ENCODE assay signal across 8 mouse cellular contexts in genomic region chr8:84202466-84202865, GRCm38 (mm10). TPM values are rescaled to one million over a fixed set of nuclear protein-coding genes. Genes with fewer than 3 reads are reported as not detected.
A peak's percentile ranks its signal among the peaks of the same experiment; 100 is the strongest.
DNase-seq lines count a peak whose midpoint lies in the region; ATAC-seq and TF ChIP-seq lines count a peak whose summit lies in the region.

No protein-coding gene starts in this region.

- peaks cover 28% of the 10 kb centered on the region for H3K27me3 ChIP-seq in forebrain, embryonic 10.5 days (ENCODE audit: poor library complexity, severe bottlenecking)
- H3K27me3 ChIP-seq in forebrain, postnatal 0 days (ENCODE audit: insufficient read depth, low read length), result no peaks in the 10 kb centered on the region
- no peaks in the 10 kb centered on the region for H3K27me3 ChIP-seq in lung, embryonic 14.5 days (ENCODE audit: insufficient read depth, low read length)
- H3K27me3 ChIP-seq in stomach, embryonic 16.5 days (ENCODE audit: control insufficient read depth, insufficient read depth, low read length), result no peaks in the 10 kb centered on the region

- no peak for ATAC-seq in forebrain, postnatal 0 days
- ATAC-seq in lung, embryonic 14.5 days (ENCODE audit: insufficient read depth), result no peak
- ATAC-seq in stomach, embryonic 16.5 days (ENCODE audit: insufficient read depth, low FRiP score), result no peak

- no peak overlapping the region for H3K9ac ChIP-seq in forebrain, postnatal 0 days
- H3K9ac ChIP-seq in lung, embryonic 14.5 days, result peak overlapping the region; percentile 86
- peak overlapping the region; percentile 85 for H3K9ac ChIP-seq in stomach, embryonic 16.5 days (ENCODE audit: low read length)

- no peak overlapping the region for H3K4me2 ChIP-seq in forebrain, postnatal 0 days (ENCODE audit: low read depth)
- peak overlapping the region; percentile 94 for H3K4me2 ChIP-seq in lung, embryonic 14.5 days
- H3K4me2 ChIP-seq in stomach, embryonic 16.5 days (ENCODE audit: low read depth, low read length), result peak overlapping the region; percentile 94

- peak overlapping the region; percentile 69; the same call in 1 of the 2 replicates for H3K4me3 ChIP-seq in forebrain, embryonic 10.5 days
- no peak overlapping the region for H3K4me3 ChIP-seq in forebrain, postnatal 0 days (ENCODE audit: low read depth, low read length)
- peak overlapping the region; percentile 77 for H3K4me3 ChIP-seq in lung, embryonic 14.5 days (ENCODE audit: low read depth, low read length)
- H3K4me3 ChIP-seq in stomach, embryonic 16.5 days (replicated peaks; ENCODE audit: low read length), result peak overlapping the region; percentile 90

- no peak for TF ChIP-seq CTCF in forebrain, postnatal 0 days (IDR thresholded peaks at IDR 0.05; ENCODE audit: low read depth)
- TF ChIP-seq CTCF in lung, embryonic 14.5 days (IDR thresholded peaks at IDR 0.05; ENCODE audit: low read depth), result no peak

- intact Hi-C loops in gastrocnemius, postnatal 36 days (cut with DNase I), result no loop called here

- no peak for DNase-seq in forebrain, embryonic 10.5 days (ENCODE audit: extremely low spot score, low spot score)
- no peak for DNase-seq in forebrain, postnatal 0 days
- peak; percentile 92 for DNase-seq in adrenal gland, adult 2 months
- peak; percentile 36 to 50 for DNase-seq in gastrocnemius, postnatal 36 days
- DNase-seq in kidney, adult 18-20 months, result peak; percentile 52
- DNase-seq in lung, embryonic 14.5 days, result no peak
- no peak for DNase-seq in frontal cortex, adult 2 months (ENCODE audit: extremely low spot score in 1 of 2, low spot score in 1 of 2)

- peaks cover 69% of the 10 kb centered on the region for H3K4me1 ChIP-seq in forebrain, embryonic 10.5 days
- H3K4me1 ChIP-seq in forebrain, postnatal 0 days (ENCODE audit: insufficient read depth), result peaks cover 16% of the 10 kb centered on the region
- peaks cover 49% of the 10 kb centered on the region for H3K4me1 ChIP-seq in lung, embryonic 14.5 days (ENCODE audit: insufficient read depth)
- H3K4me1 ChIP-seq in stomach, embryonic 16.5 days (ENCODE audit: control insufficient read depth, insufficient read depth, low read length), result peaks cover 62% of the 10 kb centered on the region

- H3K9me3 ChIP-seq in forebrain, embryonic 10.5 days, result no peaks in the 10 kb centered on the region
- H3K9me3 ChIP-seq in forebrain, postnatal 0 days (ENCODE audit: low read length), result no peaks in the 10 kb centered on the region
- H3K9me3 ChIP-seq in lung, embryonic 14.5 days (ENCODE audit: low read depth, low read length), result no peaks in the 10 kb centered on the region
- H3K9me3 ChIP-seq in stomach, embryonic 16.5 days (replicated peaks; ENCODE audit: control insufficient read depth, low read length), result no peaks in the 10 kb centered on the region

- WGBS in forebrain, embryonic 10.5 days, result 93% methylated on average over 9 of the region's 9 CpGs
- WGBS in forebrain, postnatal 0 days, result 86% methylated on average over 9 of the region's 9 CpGs
- 82% methylated on average over 9 of the region's 9 CpGs for WGBS in lung, embryonic 14.5 days
- 58% methylated on average over 9 of the region's 9 CpGs for WGBS in stomach, embryonic 16.5 days

- peaks cover 14% of the 10 kb centered on the region for H3K36me3 ChIP-seq in forebrain, embryonic 10.5 days (replicated peaks)
- H3K36me3 ChIP-seq in forebrain, postnatal 0 days (ENCODE audit: insufficient read depth), result no peaks in the 10 kb centered on the region
- H3K36me3 ChIP-seq in lung, embryonic 14.5 days (ENCODE audit: insufficient read depth), result peaks cover 18% of the 10 kb centered on the region; the same call in 1 of the 2 replicates
- peaks cover 5% of the 10 kb centered on the region; the same call in 1 of the 2 replicates for H3K36me3 ChIP-seq in stomach, embryonic 16.5 days (ENCODE audit: control insufficient read depth, insufficient read depth, low read length)

- no peak overlapping the region for H3K27ac ChIP-seq in forebrain, embryonic 10.5 days
- H3K27ac ChIP-seq in forebrain, postnatal 0 days (ENCODE audit: low read depth, low read length), result no peak overlapping the region
- H3K27ac ChIP-seq in lung, embryonic 14.5 days (ENCODE audit: low read depth), result peak overlapping the region; percentile 98
- H3K27ac ChIP-seq in stomach, embryonic 16.5 days (ENCODE audit: low read length), result peak overlapping the region; percentile 98

RNA-seq across cellular contexts. Expression of gene Nanos3, which starts 17.4 kb away (rescaled TPM):
- polyA plus RNA-seq in forebrain, embryonic 10.5 days (2016; fragmentation: Nextera tagmentation; extraction: Ambion mirVana), result 2.6 and 3.7 TPM in 2 replicates
- 1.7 and 3.2 TPM in 2 replicates for total RNA-seq in forebrain, postnatal 0 days (2014; rRNA removed)
- polyA plus RNA-seq in forebrain, postnatal 0 days (2015; fragmentation: Nextera tagmentation; extraction: Ambion mirVana), result 10.0 and 13.3 TPM in 2 replicates
- 1 to 10 TPM; 1.1 to 1.3 TPM for total RNA-seq in adrenal gland, adult 2 months (2021)
- 0.36 and 1.0 TPM in 2 replicates for polyA plus RNA-seq in adrenal gland, adult 2 months (2012; rRNA removed)
- total RNA-seq in gastrocnemius, postnatal 36 days (2021), result not detected
- polyA plus RNA-seq in lung, embryonic 14.5 days (2014; fragmentation: Nextera tagmentation; extraction: Ambion mirVana), result 2.8 and 4.2 TPM in 2 replicates
- polyA plus RNA-seq in stomach, embryonic 16.5 days (2015; fragmentation: Nextera tagmentation; extraction: Ambion mirVana), result 1.3 TPM in 1 of 2 replicates, not detected in the other
- polyA plus RNA-seq in frontal cortex, adult 2 months (2012; rRNA removed), result 2.1 and 2.6 TPM in 2 replicates

RNA-seq across cellular contexts. Expression of gene Zswim4, which starts 34.4 kb away (rescaled TPM):
- polyA plus RNA-seq in forebrain, embryonic 10.5 days (2016; fragmentation: Nextera tagmentation; extraction: Ambion mirVana), result 28.6 and 31.4 TPM in 2 replicates
- total RNA-seq in forebrain, postnatal 0 days (2014; rRNA removed), result 36.5 and 47.7 TPM in 2 replicates
- polyA plus RNA-seq in forebrain, postnatal 0 days (2015; fragmentation: Nextera tagmentation; extraction: Ambion mirVana), result 15.1 and 15.5 TPM in 2 replicates
- 10 to 100 TPM; 31.4 to 55.6 TPM for total RNA-seq in adrenal gland, adult 2 months (2021)
- polyA plus RNA-seq in adrenal gland, adult 2 months (2012; rRNA removed), result 66.3 and 76.1 TPM in 2 replicates
- total RNA-seq in gastrocnemius, postnatal 36 days (2021), result 1 to 10 TPM; 7.1 to 8.4 TPM
- polyA plus RNA-seq in lung, embryonic 14.5 days (2014; fragmentation: Nextera tagmentation; extraction: Ambion mirVana), result 13.9 and 14.4 TPM in 2 replicates
- polyA plus RNA-seq in stomach, embryonic 16.5 days (2015; fragmentation: Nextera tagmentation; extraction: Ambion mirVana), result 9.7 and 10.5 TPM in 2 replicates
- 13.7 TPM in 2 replicates for polyA plus RNA-seq in frontal cortex, adult 2 months (2012; rRNA removed)

RNA-seq across cellular contexts. Expression of gene D8Ertd738e, which starts 47.1 kb away (rescaled TPM):
- polyA plus RNA-seq in forebrain, embryonic 10.5 days (2016; fragmentation: Nextera tagmentation; extraction: Ambion mirVana), result 386 and 390 TPM in 2 replicates
- total RNA-seq in forebrain, postnatal 0 days (2014; rRNA removed), result 130 and 146 TPM in 2 replicates
- 255 and 310 TPM in 2 replicates for polyA plus RNA-seq in forebrain, postnatal 0 days (2015; fragmentation: Nextera tagmentation; extraction: Ambion mirVana)
- 100 to 1,000 TPM; 268 to 291 TPM for total RNA-seq in adrenal gland, adult 2 months (2021)
- 58.8 and 67.3 TPM in 2 replicates for polyA plus RNA-seq in adrenal gland, adult 2 months (2012; rRNA removed)
- 100 to 1,000 TPM; 166 to 182 TPM for total RNA-seq in gastrocnemius, postnatal 36 days (2021)
- polyA plus RNA-seq in lung, embryonic 14.5 days (2014; fragmentation: Nextera tagmentation; extraction: Ambion mirVana), result 377 and 384 TPM in 2 replicates
- 271 and 289 TPM in 2 replicates for polyA plus RNA-seq in stomach, embryonic 16.5 days (2015; fragmentation: Nextera tagmentation; extraction: Ambion mirVana)
- polyA plus RNA-seq in frontal cortex, adult 2 months (2012; rRNA removed), result 216 and 261 TPM in 2 replicates

RNA-seq across cellular contexts. Expression of gene 4930432K21Rik, which starts 54.6 kb away (rescaled TPM):
- 1.9 and 2.4 TPM in 2 replicates for polyA plus RNA-seq in forebrain, embryonic 10.5 days (2016; fragmentation: Nextera tagmentation; extraction: Ambion mirVana)
- 3.5 and 6.0 TPM in 2 replicates for total RNA-seq in forebrain, postnatal 0 days (2014; rRNA removed)
- polyA plus RNA-seq in forebrain, postnatal 0 days (2015; fragmentation: Nextera tagmentation; extraction: Ambion mirVana), result 2.4 and 3.3 TPM in 2 replicates
- under 1 TPM; 0.17 to 0.35 TPM for total RNA-seq in adrenal gland, adult 2 months (2021)
- polyA plus RNA-seq in adrenal gland, adult 2 months (2012; rRNA removed), result 0.44 and 0.48 TPM in 2 replicates
- total RNA-seq in gastrocnemius, postnatal 36 days (2021), result under 1 TPM in 1 of 2 experiments, not detected in 1; 0.28 TPM
- 0.66 and 0.99 TPM in 2 replicates for polyA plus RNA-seq in lung, embryonic 14.5 days (2014; fragmentation: Nextera tagmentation; extraction: Ambion mirVana)
- polyA plus RNA-seq in stomach, embryonic 16.5 days (2015; fragmentation: Nextera tagmentation; extraction: Ambion mirVana), result 1.0 and 1.1 TPM in 2 replicates
- 2.6 and 2.9 TPM in 2 replicates for polyA plus RNA-seq in frontal cortex, adult 2 months (2012; rRNA removed)

RNA-seq across cellular contexts. Expression of gene Mri1, which starts 54.7 kb away (rescaled TPM):
- polyA plus RNA-seq in forebrain, embryonic 10.5 days (2016; fragmentation: Nextera tagmentation; extraction: Ambion mirVana), result 65.2 and 71.3 TPM in 2 replicates
- 36.2 and 36.4 TPM in 2 replicates for total RNA-seq in forebrain, postnatal 0 days (2014; rRNA removed)
- 32.0 and 39.8 TPM in 2 replicates for polyA plus RNA-seq in forebrain, postnatal 0 days (2015; fragmentation: Nextera tagmentation; extraction: Ambion mirVana)
- total RNA-seq in adrenal gland, adult 2 months (2021), result 10 to 100 TPM; 27.9 to 38.1 TPM
- polyA plus RNA-seq in adrenal gland, adult 2 months (2012; rRNA removed), result 239 and 243 TPM in 2 replicates
- total RNA-seq in gastrocnemius, postnatal 36 days (2021), result 10 to 100 TPM; 11.0 to 17.3 TPM
- polyA plus RNA-seq in lung, embryonic 14.5 days (2014; fragmentation: Nextera tagmentation; extraction: Ambion mirVana), result 67.4 and 72.8 TPM in 2 replicates
- polyA plus RNA-seq in stomach, embryonic 16.5 days (2015; fragmentation: Nextera tagmentation; extraction: Ambion mirVana), result 49.2 and 55.0 TPM in 2 replicates
- polyA plus RNA-seq in frontal cortex, adult 2 months (2012; rRNA removed), result 26.0 and 30.5 TPM in 2 replicates

Comparison
In these comparisons a context has a peak if more than half of its experiments do, and no peak if none do; other contexts are left out.
1. DNase-seq: peak in adrenal gland, adult 2 months (single experiment), gastrocnemius, postnatal 36 days (2 of 2) and kidney, adult 18-20 months (single experiment); none in forebrain, embryonic 10.5 days (single experiment), forebrain, postnatal 0 days (single experiment), lung, embryonic 14.5 days (single experiment) and frontal cortex, adult 2 months (0 of 2).
2. H3K27ac ChIP-seq: peak in lung, embryonic 14.5 days (single experiment) and stomach, embryonic 16.5 days (single experiment); none in forebrain, embryonic 10.5 days (single experiment) and forebrain, postnatal 0 days (single experiment).